ENCODE assay signal across 14 mouse cellular contexts in the genomic region with DNA sequence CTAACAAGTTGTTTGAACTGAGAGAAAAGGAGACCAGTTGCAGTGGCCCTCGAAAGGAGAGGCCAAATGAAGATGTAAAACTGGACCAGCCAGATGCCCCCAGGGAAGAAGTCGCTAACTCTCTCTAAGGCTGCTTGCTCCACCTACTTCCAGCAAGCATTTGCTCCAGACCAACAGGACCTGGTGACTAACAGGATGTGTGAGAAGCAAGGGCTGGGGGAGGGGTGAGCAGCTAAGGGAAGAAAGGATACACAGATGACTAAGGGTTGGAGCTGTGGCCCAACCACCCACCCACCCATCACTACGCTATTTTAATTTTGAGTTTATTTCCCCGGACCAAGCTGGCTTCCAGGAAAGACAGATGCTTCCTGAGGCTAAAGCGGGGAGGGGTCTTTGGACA. TPM values are rescaled to one million over a fixed set of nuclear protein-coding genes. Genes with fewer than 3 reads are reported as not detected.
A peak's percentile ranks its signal among the peaks of the same experiment; 100 is the strongest.
DNase-seq lines count a peak whose midpoint lies in the region; ATAC-seq and TF ChIP-seq lines count a peak whose summit lies in the region.
"Had no signal": no experiment of that assay in that cellular context is flagged by ENCODE, and none has a peak within 500 bp of the region (broad histone marks: within the 10 kb centered on the region; RNA-seq: fewer than 3 reads in every experiment).

No protein-coding gene starts in this region.

- ATAC-seq in kidney, postnatal 0 days (replicated peaks; ENCODE audit: low FRiP score, low read depth), result no peak
- no peak for ATAC-seq in kidney, embryonic 15.5 days (replicated peaks; ENCODE audit: low FRiP score)
- no peak for ATAC-seq in hindbrain, embryonic 11.5 days (ENCODE audit: low FRiP score)
- ATAC-seq in midbrain, embryonic 15.5 days (replicated peaks), result no peak
- ATAC-seq: forebrain, embryonic 15.5 days; intestine, postnatal 0 days had no signal

- H3K9me3 ChIP-seq in kidney, postnatal 0 days (replicated peaks; ENCODE audit: low read length), result no peaks in the 10 kb centered on the region; the same call in 1 of the 2 replicates
- H3K9me3 ChIP-seq in kidney, embryonic 15.5 days (replicated peaks), result no peaks in the 10 kb centered on the region
- no peaks in the 10 kb centered on the region; the same call in 1 of the 2 replicates for H3K9me3 ChIP-seq in embryonic facial prominence, embryonic 10.5 days
- no peaks in the 10 kb centered on the region for H3K9me3 ChIP-seq in hindbrain, embryonic 11.5 days (ENCODE audit: control insufficient read depth, low read length)
- no peaks in the 10 kb centered on the region for H3K9me3 ChIP-seq in midbrain, embryonic 15.5 days
- H3K9me3 ChIP-seq: forebrain, embryonic 15.5 days; liver, embryonic 13.5 days had no signal

- H3K36me3 ChIP-seq in kidney, postnatal 0 days (ENCODE audit: insufficient read depth, low read length), result no peaks in the 10 kb centered on the region
- H3K36me3 ChIP-seq in kidney, embryonic 15.5 days, result no peaks in the 10 kb centered on the region
- no peaks in the 10 kb centered on the region for H3K36me3 ChIP-seq in embryonic facial prominence, embryonic 10.5 days (replicated peaks)
- no peaks in the 10 kb centered on the region for H3K36me3 ChIP-seq in hindbrain, embryonic 11.5 days (ENCODE audit: control insufficient read depth, insufficient read depth, low read length)
- no peaks in the 10 kb centered on the region for H3K36me3 ChIP-seq in midbrain, embryonic 15.5 days (replicated peaks)
- H3K36me3 ChIP-seq: forebrain, embryonic 15.5 days; liver, embryonic 13.5 days had no signal

- H3K4me1 ChIP-seq in kidney, postnatal 0 days (replicated peaks; ENCODE audit: insufficient read depth, low read length), result 0 out of 2 replicates have a peak, but pooled peaks cover 3% of the 10 kb centered on the region
- peaks cover 13% of the 10 kb centered on the region for H3K4me1 ChIP-seq in kidney, embryonic 15.5 days
- H3K4me1 ChIP-seq in embryonic facial prominence, embryonic 10.5 days, result peaks cover 13% of the 10 kb centered on the region
- H3K4me1 ChIP-seq in hindbrain, embryonic 11.5 days (replicated peaks; ENCODE audit: control insufficient read depth, insufficient read depth, low read length), result no peaks in the 10 kb centered on the region
- peaks cover 11% of the 10 kb centered on the region for H3K4me1 ChIP-seq in midbrain, embryonic 15.5 days

- WGBS in kidney, postnatal 0 days, result 50% methylated on average over 5 of the region's 5 CpGs
- WGBS in kidney, embryonic 15.5 days, result 55% methylated on average over 5 of the region's 5 CpGs
- 58% methylated on average over 5 of the region's 5 CpGs for WGBS in embryonic facial prominence, embryonic 10.5 days
- 68% methylated on average over 5 of the region's 5 CpGs for WGBS in hindbrain, embryonic 11.5 days
- WGBS in midbrain, embryonic 15.5 days, result 74% methylated on average over 5 of the region's 5 CpGs

- H3K4me2 ChIP-seq in kidney, postnatal 0 days (ENCODE audit: low read length), result no peak overlapping the region
- no peak overlapping the region for H3K4me2 ChIP-seq in kidney, embryonic 15.5 days
- no peak overlapping the region for H3K4me2 ChIP-seq in hindbrain, embryonic 11.5 days (replicated peaks; ENCODE audit: low read depth, low read length)
- no peak overlapping the region for H3K4me2 ChIP-seq in midbrain, embryonic 15.5 days
- H3K4me2 ChIP-seq: forebrain, embryonic 15.5 days; midbrain, embryonic 11.5 days had no signal

- H3K27ac ChIP-seq in kidney, postnatal 0 days, result no peak overlapping the region
- H3K27ac ChIP-seq in kidney, embryonic 15.5 days, result no peak overlapping the region
- no peak overlapping the region for H3K27ac ChIP-seq in embryonic facial prominence, embryonic 10.5 days (replicated peaks)
- H3K27ac ChIP-seq in hindbrain, embryonic 11.5 days (ENCODE audit: low read depth, low read length), result no peak overlapping the region
- no peak overlapping the region for H3K27ac ChIP-seq in midbrain, embryonic 15.5 days
- H3K27ac ChIP-seq: forebrain, embryonic 15.5 days; liver, embryonic 13.5 days had no signal

- no peaks in the 10 kb centered on the region; the same call in 1 of the 2 replicates for H3K27me3 ChIP-seq in kidney, postnatal 0 days (ENCODE audit: insufficient read depth, low read length)
- peaks cover 16% of the 10 kb centered on the region; the same call in 1 of the 2 replicates for H3K27me3 ChIP-seq in kidney, embryonic 15.5 days
- peaks cover 21% of the 10 kb centered on the region for H3K27me3 ChIP-seq in embryonic facial prominence, embryonic 10.5 days (replicated peaks; ENCODE audit: low read depth, poor library complexity, severe bottlenecking)
- H3K27me3 ChIP-seq in hindbrain, embryonic 11.5 days (ENCODE audit: control insufficient read depth, insufficient read depth, low read length), result 0 out of 2 replicates have a peak, but pooled peaks cover 3% of the 10 kb centered on the region
- H3K27me3 ChIP-seq in midbrain, embryonic 15.5 days (replicated peaks), result peaks cover 16% of the 10 kb centered on the region
- H3K27me3 ChIP-seq: forebrain, embryonic 15.5 days had no signal

- H3K4me3 ChIP-seq in kidney, postnatal 0 days (replicated peaks; ENCODE audit: low read depth, low read length), result no peak overlapping the region
- H3K4me3 ChIP-seq in kidney, embryonic 15.5 days (replicated peaks), result no peak overlapping the region
- H3K4me3 ChIP-seq in embryonic facial prominence, embryonic 10.5 days, result no peak overlapping the region
- no peak overlapping the region for H3K4me3 ChIP-seq in hindbrain, embryonic 11.5 days (ENCODE audit: low read depth, low read length)
- no peak overlapping the region for H3K4me3 ChIP-seq in midbrain, embryonic 15.5 days
- H3K4me3 ChIP-seq: forebrain, embryonic 15.5 days; liver, embryonic 13.5 days had no signal

- DNase-seq in kidney, postnatal 0 days (ENCODE audit: low spot score), result peak; percentile 10
- DNase-seq in thymus, postnatal 14 days, result peak; percentile 22
- DNase-seq in thymus, postnatal 36 days, result no peak
- DNase-seq in embryonic facial prominence, embryonic 10.5 days (ENCODE audit: low spot score), result peak; percentile 10
- DNase-seq in yolk sac, embryonic 10.5 days (ENCODE audit: low spot score), result peak; percentile 4
- no peak for DNase-seq in hindbrain, embryonic 11.5 days (ENCODE audit: low spot score)
- DNase-seq: adrenal gland, adult 2 months; gastrocnemius, postnatal 14 days; liver, embryonic 13.5 days had no signal

- no peak for TF ChIP-seq CTCF in kidney, postnatal 0 days (IDR thresholded peaks at IDR 0.05; ENCODE audit: low read depth)

- no peak overlapping the region for H3K9ac ChIP-seq in kidney, postnatal 0 days (ENCODE audit: low read depth, low read length)
- no peak overlapping the region for H3K9ac ChIP-seq in kidney, embryonic 15.5 days
- H3K9ac ChIP-seq in hindbrain, embryonic 11.5 days (ENCODE audit: low read depth, low read length), result no peak overlapping the region
- no peak overlapping the region for H3K9ac ChIP-seq in midbrain, embryonic 15.5 days
- H3K9ac ChIP-seq: forebrain, embryonic 15.5 days; liver, embryonic 13.5 days had no signal

RNA-seq across cellular contexts. Expression of a gene that starts 2.5 kb away (rescaled TPM):
- 8.8 and 10.3 TPM in 2 replicates for polyA plus RNA-seq in kidney, postnatal 0 days (2015; fragmentation: Nextera tagmentation; extraction: Ambion mirVana)
- polyA plus RNA-seq in kidney, embryonic 15.5 days (2015; fragmentation: Nextera tagmentation; extraction: Ambion mirVana), result 8.4 and 9.3 TPM in 2 replicates
- polyA plus RNA-seq in embryonic facial prominence, embryonic 10.5 days (2016; fragmentation: Nextera tagmentation; extraction: Ambion mirVana), result 5.8 and 7.7 TPM in 2 replicates
- polyA plus RNA-seq in hindbrain, embryonic 11.5 days (2014; fragmentation: Nextera tagmentation; extraction: Ambion mirVana), result 6.0 and 6.4 TPM in 2 replicates
- 11.5 and 12.8 TPM in 2 replicates for polyA plus RNA-seq in midbrain, embryonic 15.5 days (2015; fragmentation: Nextera tagmentation; extraction: Ambion mirVana)

Comparison
In these comparisons a context has a peak if more than half of its experiments do, and no peak if none do; other contexts are left out.
1. DNase-seq: peak in kidney, postnatal 0 days (single experiment), thymus, postnatal 14 days (single experiment), embryonic facial prominence, embryonic 10.5 days (single experiment) and yolk sac, embryonic 10.5 days (single experiment); none in thymus, postnatal 36 days (0 of 2) and hindbrain, embryonic 11.5 days (single experiment).